Mouse (Mus musculus): ENCODE measurements around the gene Zbtb22. TPM values are rescaled to one million over a fixed set of nuclear protein-coding genes. Genes with fewer than 3 reads are reported as not detected.
"Not testable (repeated sequence)": the region's sequence is repeated elsewhere in the genome, so short reads cannot be mapped to it uniquely, and the experiment has no call there.

Zbtb22 gene
- polyA plus RNA-seq, 1 experiment from 2014 or later: 15.5 TPM

- WGBS: 72% methylated on average over 4 of the region's 4 CpGs
- ATAC-seq (ENCODE audit: insufficient number of reproducible peaks, low FRiP score, low TSS enrichment, low read depth); H3K9ac ChIP-seq; H3K36me3 ChIP-seq; H3K27me3 ChIP-seq; H3K4me2 ChIP-seq; H3K27ac ChIP-seq; H3K9me3 ChIP-seq; H3K4me1 ChIP-seq; H3K4me3 ChIP-seq: not testable (repeated sequence)
These were observed 22.7 kb upstream of the Zbtb22 start for GRCm38 (mm10) chr17:33893011-33893410.

- Histone ChIP-seq H3K4me3 (no peak overlapping the region), H3K9ac (no peak overlapping the region), H3K27ac (no peak overlapping the region), H3K4me1 (no peaks in the 10 kb centered on the region), H3K27me3 (no peaks in the 10 kb centered on the region), H3K9me3 (no peaks in the 10 kb centered on the region), H3K4me2 (no peak overlapping the region), H3K36me3 (no peaks in the 10 kb centered on the region)
- no peak for ATAC-seq (ENCODE audit: insufficient number of reproducible peaks, low FRiP score, low TSS enrichment, low read depth)
- 44% methylated on average over 6 of the region's 6 CpGs for WGBS
These were observed 18.4 kb upstream of the Zbtb22 start for GRCm38 (mm10) chr17:33897114-33897794.

GRCm38 (mm10) chr17:33898193-33898592, 17.5 kb upstream of the Zbtb22 start:
- not testable (repeated sequence) for H3K9me3 ChIP-seq; ATAC-seq (ENCODE audit: insufficient number of reproducible peaks, low FRiP score, low TSS enrichment, low read depth); H3K4me3 ChIP-seq; H3K36me3 ChIP-seq; H3K4me2 ChIP-seq; H3K27ac ChIP-seq; H3K9ac ChIP-seq; H3K4me1 ChIP-seq; H3K27me3 ChIP-seq
- 76% methylated on average over 4 of the region's 4 CpGs for WGBS

- Histone ChIP-seq H3K9ac (no peak overlapping the region), H3K4me2 (no peak overlapping the region), H3K36me3 (no peaks in the 10 kb centered on the region), H3K4me1 (no peaks in the 10 kb centered on the region), H3K9me3 (no peaks in the 10 kb centered on the region), H3K4me3 (no peak overlapping the region), H3K27me3 (no peaks in the 10 kb centered on the region), H3K27ac (no peak overlapping the region)
- no peak for ATAC-seq (ENCODE audit: insufficient number of reproducible peaks, low FRiP score, low TSS enrichment, low read depth)
- WGBS: 56% methylated on average over 4 of the region's 4 CpGs
These were observed 16.1 kb upstream of the Zbtb22 start for GRCm38 (mm10) chr17:33899642-33900041.

GRCm38 (mm10) chr17:33900281-33900988, 15.3 kb upstream of the Zbtb22 start:
- no peaks in the 10 kb centered on the region for H3K36me3 ChIP-seq
- H3K27ac ChIP-seq: no peak overlapping the region
- no peak overlapping the region for H3K4me3 ChIP-seq
- 56% methylated on average over 7 of the region's 7 CpGs for WGBS
- no peak overlapping the region for H3K9ac ChIP-seq
- no peaks in the 10 kb centered on the region for H3K4me1 ChIP-seq
- H3K4me2 ChIP-seq: no peak overlapping the region
- no peak for ATAC-seq (ENCODE audit: insufficient number of reproducible peaks, low FRiP score, low TSS enrichment, low read depth)
- no peaks in the 10 kb centered on the region for H3K9me3 ChIP-seq
- H3K27me3 ChIP-seq: no peaks in the 10 kb centered on the region

GRCm38 (mm10) chr17:33900989-33901314, 14.8 kb upstream of the Zbtb22 start:
- Histone ChIP-seq H3K27me3 (no peaks in the 10 kb centered on the region), H3K9ac (no peak overlapping the region), H3K27ac (no peak overlapping the region), H3K4me1 (no peaks in the 10 kb centered on the region), H3K4me3 (no peak overlapping the region), H3K9me3 (no peaks in the 10 kb centered on the region), H3K4me2 (no peak overlapping the region), H3K36me3 (no peaks in the 10 kb centered on the region)
- no peak for ATAC-seq (ENCODE audit: insufficient number of reproducible peaks, low FRiP score, low TSS enrichment, low read depth)
- whole genome bisulfite sequencing: 74% methylated on average over 4 of the region's 4 CpGs

- 55% methylated on average over 4 of the region's 4 CpGs for whole genome bisulfite sequencing
- no peak overlapping the region for H3K4me3 ChIP-seq
- no peaks in the 10 kb centered on the region for H3K4me1 ChIP-seq
- no peak for ATAC-seq (ENCODE audit: insufficient number of reproducible peaks, low FRiP score, low TSS enrichment, low read depth)
- no peaks in the 10 kb centered on the region for H3K36me3 ChIP-seq
- no peaks in the 10 kb centered on the region for H3K9me3 ChIP-seq
- H3K4me2 ChIP-seq: no peak overlapping the region
- no peaks in the 10 kb centered on the region for H3K27me3 ChIP-seq
- H3K27ac ChIP-seq: no peak overlapping the region
- H3K9ac ChIP-seq: no peak overlapping the region
These were observed 14.1 kb upstream of the Zbtb22 start for GRCm38 (mm10) chr17:33901653-33902052.

- ATAC-seq (ENCODE audit: insufficient number of reproducible peaks, low FRiP score, low TSS enrichment, low read depth): no peak
- WGBS: 55% methylated on average over 4 of the region's 4 CpGs
These were observed 13.6 kb upstream of the Zbtb22 start for GRCm38 (mm10) chr17:33902079-33902478.

GRCm38 (mm10) chr17:33902491-33902890, 13.2 kb upstream of the Zbtb22 start:
- no peak for ATAC-seq (ENCODE audit: insufficient number of reproducible peaks, low FRiP score, low TSS enrichment, low read depth)
- Histone ChIP-seq H3K27me3 (no peaks in the 10 kb centered on the region), H3K4me1 (no peaks in the 10 kb centered on the region), H3K27ac (no peak overlapping the region), H3K9ac (no peak overlapping the region), H3K9me3 (no peaks in the 10 kb centered on the region), H3K36me3 (no peaks in the 10 kb centered on the region), H3K4me2 (no peak overlapping the region), H3K4me3 (no peak overlapping the region)
- 76% methylated on average over 7 of the region's 7 CpGs for WGBS

More at GRCm38 (mm10) chr17:33902079-33902478, 13.6 kb upstream of the Zbtb22 start:
- no peak overlapping the region for H3K9ac ChIP-seq
- no peak overlapping the region for H3K4me3 ChIP-seq
- H3K9me3 ChIP-seq: no peaks in the 10 kb centered on the region
- H3K27ac ChIP-seq: no peak overlapping the region
- no peaks in the 10 kb centered on the region for H3K4me1 ChIP-seq
- H3K36me3 ChIP-seq: no peaks in the 10 kb centered on the region
- H3K27me3 ChIP-seq: no peaks in the 10 kb centered on the region
- no peak overlapping the region for H3K4me2 ChIP-seq

GRCm38 (mm10) chr17:33903911-33904651, 11.6 kb upstream of the Zbtb22 start:
- not testable (repeated sequence) for H3K4me3 ChIP-seq; H3K36me3 ChIP-seq; H3K27ac ChIP-seq; H3K27me3 ChIP-seq; H3K9ac ChIP-seq; H3K4me2 ChIP-seq; ATAC-seq (ENCODE audit: insufficient number of reproducible peaks, low FRiP score, low TSS enrichment, low read depth); H3K9me3 ChIP-seq
- 70% methylated on average over 6 of the region's 6 CpGs for WGBS
- peaks cover 12% of the 10 kb centered on the region for H3K4me1 ChIP-seq

GRCm38 (mm10) chr17:33904835-33905234, 10.9 kb upstream of the Zbtb22 start, which contains the start of gene Platr17:
Gene Platr17, plus strand, starts transcription at chr17:33905135.
- H3K36me3 ChIP-seq; H3K9ac ChIP-seq; H3K4me3 ChIP-seq; ATAC-seq (ENCODE audit: insufficient number of reproducible peaks, low FRiP score, low TSS enrichment, low read depth); H3K27ac ChIP-seq; H3K9me3 ChIP-seq; H3K27me3 ChIP-seq; H3K4me2 ChIP-seq: not testable (repeated sequence)
- peaks cover 12% of the 10 kb centered on the region for H3K4me1 ChIP-seq
- WGBS: 50% methylated on average over 3 of the region's 4 CpGs
